ENCODE assay signal across 23 mouse cellular contexts in the genomic region with DNA sequence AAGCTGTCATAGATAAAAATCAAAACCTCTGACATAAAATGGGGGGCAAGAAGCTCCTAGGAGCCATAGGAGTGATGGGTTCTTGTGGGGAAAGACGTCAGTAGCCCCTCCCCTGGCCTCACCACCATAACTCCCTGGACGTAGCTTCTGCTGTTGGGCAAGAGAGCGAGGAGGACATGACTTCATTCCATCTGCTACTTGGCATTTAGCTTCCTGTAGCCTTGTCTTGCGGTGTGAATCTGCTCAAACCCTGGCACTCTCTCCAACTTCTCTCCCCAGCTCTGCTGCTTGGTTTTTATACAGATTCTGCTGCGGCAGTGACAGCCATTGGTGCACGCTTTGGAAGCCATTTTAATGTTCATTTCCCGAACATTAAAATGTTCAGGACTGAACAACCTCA.
DNase-seq lines count a peak whose midpoint lies in the region; ATAC-seq and TF ChIP-seq lines count a peak whose summit lies in the region.
"Had no signal": no experiment of that assay in that cellular context is flagged by ENCODE, and none has a peak within 500 bp of the region (broad histone marks: within the 10 kb centered on the region; RNA-seq: fewer than 3 reads in every experiment).

No protein-coding gene starts in this region.

- H3K9me3 ChIP-seq in forebrain, postnatal 0 days (ENCODE audit: low read length) = no peaks in the 10 kb centered on the region
- H3K9me3 ChIP-seq in forebrain, embryonic 15.5 days = no peaks in the 10 kb centered on the region
- H3K9me3 ChIP-seq: embryonic facial prominence, embryonic 15.5 days; forebrain, embryonic 10.5 days; heart, embryonic 13.5 days; hindbrain, embryonic 13.5 days; intestine, embryonic 15.5 days had no signal

- H3K36me3 ChIP-seq in forebrain, postnatal 0 days (ENCODE audit: insufficient read depth) = no peaks in the 10 kb centered on the region
- H3K36me3 ChIP-seq in forebrain, embryonic 15.5 days = no peaks in the 10 kb centered on the region
- H3K36me3 ChIP-seq: embryonic facial prominence, embryonic 15.5 days; forebrain, embryonic 10.5 days; heart, embryonic 13.5 days; hindbrain, embryonic 13.5 days; intestine, embryonic 15.5 days had no signal

- whole genome bisulfite sequencing in forebrain, postnatal 0 days = 75% methylated on average over 7 of the region's 7 CpGs
- 84% methylated on average over 7 of the region's 7 CpGs for WGBS in forebrain, embryonic 15.5 days

- no peak overlapping the region for H3K4me2 ChIP-seq in forebrain, postnatal 0 days (ENCODE audit: low read depth)
- no peak overlapping the region for H3K4me2 ChIP-seq in forebrain, embryonic 15.5 days (replicated peaks)
- H3K4me2 ChIP-seq: embryonic facial prominence, embryonic 15.5 days; heart, embryonic 13.5 days; hindbrain, embryonic 13.5 days; intestine, embryonic 15.5 days had no signal

- no peak overlapping the region for H3K9ac ChIP-seq in forebrain, postnatal 0 days
- no peak overlapping the region for H3K9ac ChIP-seq in forebrain, embryonic 15.5 days (replicated peaks)
- H3K9ac ChIP-seq: embryonic facial prominence, embryonic 15.5 days; heart, embryonic 13.5 days; hindbrain, embryonic 13.5 days; intestine, embryonic 15.5 days had no signal

- H3K4me1 ChIP-seq in forebrain, postnatal 0 days (ENCODE audit: insufficient read depth) = no peaks in the 10 kb centered on the region
- H3K4me1 ChIP-seq in forebrain, embryonic 15.5 days = no peaks in the 10 kb centered on the region
- H3K4me1 ChIP-seq: embryonic facial prominence, embryonic 15.5 days; heart, embryonic 13.5 days; hindbrain, embryonic 13.5 days; intestine, embryonic 15.5 days had no signal

- H3K27ac ChIP-seq in forebrain, postnatal 0 days (ENCODE audit: low read depth, low read length) = no peak overlapping the region
- H3K27ac ChIP-seq in forebrain, embryonic 15.5 days (replicated peaks) = no peak overlapping the region
- H3K27ac ChIP-seq: embryonic facial prominence, embryonic 15.5 days; forebrain, embryonic 10.5 days; gastrocnemius, adult 2 months; heart, embryonic 13.5 days; hindbrain, embryonic 13.5 days; intestine, embryonic 15.5 days had no signal

- H3K27me3 ChIP-seq in forebrain, postnatal 0 days (ENCODE audit: insufficient read depth, low read length) = no peaks in the 10 kb centered on the region
- H3K27me3 ChIP-seq in forebrain, embryonic 15.5 days = no peaks in the 10 kb centered on the region; the same call in 1 of the 2 replicates
- H3K27me3 ChIP-seq: embryonic facial prominence, embryonic 15.5 days; heart, embryonic 13.5 days; hindbrain, embryonic 13.5 days; intestine, embryonic 15.5 days; Patski had no signal

- no peak overlapping the region for H3K4me3 ChIP-seq in forebrain, postnatal 0 days (ENCODE audit: low read depth, low read length)
- no peak overlapping the region for H3K4me3 ChIP-seq in forebrain, embryonic 15.5 days
- H3K4me3 ChIP-seq: embryonic facial prominence, embryonic 15.5 days; erythroblast, embryonic 14.5 days; forebrain, embryonic 10.5 days; gastrocnemius, adult 2 months; heart, embryonic 13.5 days; hindbrain, embryonic 13.5 days; intestine, embryonic 15.5 days had no signal

- no peak for DNase-seq in forebrain, postnatal 0 days
- peak; percentile 74 for DNase-seq in cerebellum, adult 11-12 months
- DNase-seq in cerebellum, adult 9-10 months = peak; percentile 76
- DNase-seq in cerebellum, postnatal 25 days = peak; percentile 51 to 64
- no peak for DNase-seq in gastrocnemius, adult 18-20 months (ENCODE audit: low spot score)
- DNase-seq in urinary bladder, adult 2 months (ENCODE audit: low spot score) = no peak
- DNase-seq: adrenal gland, postnatal 14 days; embryo, embryonic 11 days; gastrocnemius, adult 2 months; gastrocnemius, postnatal 25 days; heart, postnatal 4 days; kidney, adult 18-20 months had no signal

- no peak for TF ChIP-seq CTCF in forebrain, postnatal 0 days (IDR thresholded peaks at IDR 0.05; ENCODE audit: low read depth)

- ATAC-seq in forebrain, postnatal 0 days = peak; percentile 45; the same call in 1 of the 2 replicates
- no peak for ATAC-seq in forebrain, embryonic 15.5 days (replicated peaks)
- no peak for ATAC-seq in megakaryocyte, adult 5-6 weeks (ENCODE audit: poor library complexity, severe bottlenecking)
- ATAC-seq: activated CD4-positive, CD25-positive, alpha-beta regulatory T cell, adult 4 months; forebrain, embryonic 14.5 days; intestine, embryonic 15.5 days; Patski had no signal

Comparison
In these comparisons a context has a peak if more than half of its experiments do, and no peak if none do; other contexts are left out.
1. DNase-seq: peak in cerebellum, adult 11-12 months (single experiment), cerebellum, adult 9-10 months (single experiment) and cerebellum, postnatal 25 days (2 of 2); none in forebrain, postnatal 0 days (single experiment), gastrocnemius, adult 18-20 months (single experiment) and urinary bladder, adult 2 months (single experiment).